Mouse (Mus musculus): ENCODE measurements around the gene Vrtn. TPM values are rescaled to one million over a fixed set of nuclear protein-coding genes. Genes with fewer than 3 reads are reported as not detected.
A peak's percentile ranks its signal among the peaks of the same experiment; 100 is the strongest.

Vrtn gene
- not detected for polyA plus RNA-seq (2017; shearing (Covaris generic))

DNA sequence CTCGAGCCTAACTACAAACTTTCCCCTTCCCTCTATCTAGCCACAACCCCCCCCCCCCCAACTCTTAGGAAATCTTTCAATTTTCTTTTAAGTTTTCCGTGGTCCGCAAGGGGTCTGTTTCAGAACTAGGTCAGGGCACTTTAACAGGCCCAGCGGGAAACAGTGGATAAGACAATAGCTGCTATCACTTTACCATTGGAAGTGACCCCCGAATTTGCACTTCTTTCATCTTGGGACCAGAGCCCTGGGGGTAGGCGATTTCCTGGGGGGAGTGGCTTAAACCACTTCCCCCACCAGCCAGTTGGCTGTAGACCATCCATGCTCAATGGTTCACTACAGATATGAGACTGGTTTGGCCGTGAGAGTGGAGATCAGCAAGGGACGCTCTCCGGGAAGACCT, at the start of gene Vrtn:
Gene Vrtn, plus strand, starts transcription at position 366 of the 400 bp plus-strand sequence.
- ATAC-seq: no peak

DNA sequence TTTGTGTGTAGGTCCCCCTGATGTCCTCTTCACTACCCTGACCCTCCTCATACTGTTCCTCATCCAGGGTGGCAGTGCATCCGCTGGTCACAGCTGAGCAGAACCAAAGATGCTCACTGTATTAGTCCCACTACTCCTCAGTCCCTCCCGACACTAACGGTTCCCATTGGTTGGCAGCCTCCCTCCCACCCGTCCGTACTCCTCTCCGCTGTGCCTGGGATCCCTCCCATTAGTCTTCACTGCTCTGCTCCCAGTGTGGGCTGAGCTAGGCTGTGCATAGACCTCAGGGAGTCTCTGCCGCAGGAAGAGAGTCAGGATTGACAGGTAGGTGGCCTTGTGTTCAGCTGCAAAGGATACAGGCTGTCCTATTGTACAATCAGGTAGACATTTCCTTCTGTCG, 42.5 kb upstream of the Vrtn start:
- no peak for ATAC-seq

DNA sequence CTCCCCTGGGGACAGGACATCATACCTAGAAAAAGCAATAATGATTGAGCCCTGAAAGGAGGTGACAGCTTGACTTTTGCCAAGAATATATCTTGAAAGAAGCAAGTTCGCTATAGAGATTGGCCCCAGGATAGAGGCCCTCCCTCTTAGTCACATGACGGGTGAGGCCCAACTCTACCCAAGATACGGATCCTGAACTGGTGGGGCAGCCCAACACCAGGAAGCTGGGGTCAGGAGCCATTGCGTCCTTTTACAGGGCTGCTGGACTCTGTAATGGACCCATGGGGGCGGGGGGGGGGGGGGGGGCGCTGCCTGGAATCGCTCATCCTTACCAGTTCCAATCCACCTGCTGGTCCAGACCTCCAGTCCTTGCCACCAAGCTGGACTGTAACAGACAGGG, 36.8 kb upstream of the Vrtn start:
- ATAC-seq: no peak

DNA sequence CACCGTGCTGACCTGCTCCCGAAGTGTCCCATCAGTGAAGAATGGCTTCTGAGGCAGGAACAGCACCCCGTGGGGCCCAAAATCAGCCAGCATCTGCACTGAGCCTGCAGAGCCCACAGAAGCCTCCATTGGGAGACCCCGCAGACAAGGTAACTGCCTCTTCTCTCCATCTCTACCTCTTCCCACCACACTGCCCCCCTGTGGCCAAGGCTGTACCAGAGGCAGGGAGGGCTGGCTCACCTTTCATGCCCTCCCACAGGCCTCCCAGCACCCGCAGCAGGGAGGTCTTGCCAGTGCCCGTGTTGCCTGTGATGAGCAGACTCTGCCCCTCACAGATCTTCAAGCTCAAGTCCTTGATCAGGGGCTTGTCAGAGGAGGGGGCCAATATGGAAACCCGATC, 35.0 kb upstream of the Vrtn start:
- ATAC-seq: no peak

DNA sequence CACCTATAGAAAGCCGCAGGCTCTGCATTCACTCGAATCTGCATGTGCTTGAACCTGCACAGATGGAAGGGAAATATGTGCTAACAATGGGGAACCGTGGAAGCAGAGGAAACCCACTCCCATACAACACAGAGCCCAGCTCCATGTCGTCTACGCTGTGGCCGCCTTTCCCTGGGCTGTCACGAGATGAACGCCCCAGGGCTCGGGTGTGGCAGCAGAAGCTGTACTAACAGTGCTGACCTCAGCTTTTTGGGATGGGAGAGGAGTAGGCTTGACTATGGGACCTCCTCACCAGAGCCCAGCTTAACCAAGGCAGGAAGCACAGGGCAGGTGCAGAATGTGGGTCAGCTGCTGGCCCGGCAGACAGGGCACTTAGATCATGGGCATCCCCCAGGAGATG, 29.1 kb upstream of the Vrtn start:
- ATAC-seq: no peak

DNA sequence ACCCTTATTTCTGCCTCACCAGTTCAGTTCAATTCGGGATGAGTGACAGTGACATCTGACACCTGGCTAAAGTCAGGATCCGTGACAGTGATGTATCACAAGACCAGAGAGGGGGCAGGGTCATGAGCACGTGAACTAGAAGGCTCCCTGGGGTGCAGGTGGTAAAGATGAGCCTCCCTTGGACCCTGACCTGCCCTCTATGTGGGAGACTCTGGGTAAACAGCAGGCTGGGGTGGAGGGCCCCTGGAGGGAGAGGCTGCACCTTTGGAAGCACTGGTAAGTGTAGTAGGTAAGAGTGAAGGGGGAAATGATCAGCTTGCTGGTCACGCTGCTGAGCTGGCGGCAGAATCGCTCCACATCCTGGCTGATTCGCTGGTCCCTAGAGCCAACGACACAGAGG, 28.3 kb upstream of the Vrtn start:
- no peak for ATAC-seq

DNA sequence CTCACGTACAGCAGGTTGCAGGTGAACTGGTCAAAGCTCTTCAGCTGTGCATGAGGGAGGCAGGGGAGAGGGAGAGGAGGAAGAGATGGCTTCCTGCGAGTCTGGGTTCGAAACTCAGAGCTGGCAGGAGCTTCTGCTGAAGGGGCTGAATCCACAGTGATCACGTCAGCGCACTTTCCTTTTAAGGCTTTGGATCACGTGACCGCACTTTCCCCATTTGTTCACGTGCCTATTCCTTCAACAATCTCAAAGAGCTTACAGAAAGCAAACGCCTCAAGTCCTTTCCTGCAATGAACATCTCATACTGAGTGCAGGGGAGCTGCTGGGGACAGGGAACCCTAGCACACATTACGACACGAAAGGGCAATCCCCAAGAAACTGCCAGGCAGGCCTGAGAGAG, 26.8 kb upstream of the Vrtn start:
- ATAC-seq: no peak

DNA sequence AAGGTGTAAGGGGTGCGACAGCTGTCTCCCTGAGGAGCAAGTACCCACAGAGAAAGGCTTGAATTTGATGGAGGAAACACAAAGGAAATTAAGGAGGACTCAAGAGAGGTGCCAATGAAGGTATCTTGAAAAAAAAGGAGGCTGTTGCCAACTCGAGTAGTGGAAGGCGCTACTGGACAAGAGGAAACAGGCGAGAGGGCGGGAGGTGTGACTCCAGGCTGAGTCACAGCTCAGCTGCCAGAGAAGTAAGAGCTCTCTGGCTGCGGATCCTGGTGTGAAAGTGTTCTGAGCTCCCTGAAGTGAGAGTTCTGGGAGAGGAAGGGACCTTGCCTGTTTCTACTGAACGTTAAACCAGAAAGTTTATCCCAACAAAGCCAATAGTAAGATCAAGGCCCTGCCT, 26.3 kb upstream of the Vrtn start:
- no peak for ATAC-seq

DNA sequence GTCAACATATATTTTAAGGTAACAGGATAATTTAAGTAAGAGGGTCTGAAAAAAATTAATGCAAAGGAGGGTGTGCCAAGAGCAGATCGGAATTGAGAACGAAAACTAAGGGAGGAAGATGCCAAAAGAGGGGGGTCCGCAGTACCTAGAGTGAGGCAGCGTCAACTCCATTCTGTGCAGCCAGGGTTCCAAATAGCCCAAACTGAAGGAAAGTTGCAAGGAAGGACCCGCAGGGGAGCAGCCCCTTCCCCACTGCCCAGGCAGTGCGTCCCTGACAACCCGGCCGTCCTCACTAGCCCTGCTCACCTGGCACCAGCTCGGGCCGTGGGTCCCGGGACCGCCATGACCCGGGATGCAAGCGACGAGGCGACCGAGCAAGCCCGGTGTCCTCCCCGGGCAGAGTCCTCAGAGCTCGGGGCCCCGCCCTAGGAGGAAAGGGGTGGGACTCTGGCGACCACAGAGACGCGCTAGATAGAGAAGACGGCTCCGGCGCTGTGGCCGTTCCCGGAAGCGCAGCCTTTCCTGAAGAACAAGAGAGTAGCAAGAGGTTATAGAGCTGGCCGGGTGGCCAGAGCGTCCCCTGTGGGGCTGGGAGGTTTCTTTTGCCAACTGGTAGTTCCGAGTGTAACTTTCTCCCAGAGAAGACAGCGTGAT, 23.7 kb upstream of the Vrtn start, which contains the start of gene Abcd4:
Gene Abcd4, minus strand, starts transcription at position 437 of the 654 bp plus-strand sequence.
- ATAC-seq: peak; percentile 100

DNA sequence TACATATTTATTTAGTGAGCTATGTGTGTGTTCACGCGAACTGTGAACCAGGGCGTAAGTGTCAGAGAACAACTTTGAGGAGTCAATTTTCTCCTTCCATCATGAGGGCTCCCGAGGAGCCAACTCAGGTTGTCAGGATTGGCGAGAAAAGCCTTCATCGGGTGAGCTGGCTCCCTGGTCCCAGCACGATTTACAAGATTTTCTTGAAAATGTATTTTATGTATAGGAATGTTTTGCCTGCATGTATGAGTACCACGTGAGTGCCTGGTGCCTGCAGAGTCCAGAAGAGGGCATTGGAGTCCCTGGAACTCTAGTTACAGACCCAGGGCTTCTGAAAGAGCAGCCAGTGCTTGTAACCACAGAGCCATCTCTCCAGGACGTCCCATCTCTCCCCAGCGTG, 23.2 kb upstream of the Vrtn start:
- ATAC-seq: peak; percentile 40

DNA sequence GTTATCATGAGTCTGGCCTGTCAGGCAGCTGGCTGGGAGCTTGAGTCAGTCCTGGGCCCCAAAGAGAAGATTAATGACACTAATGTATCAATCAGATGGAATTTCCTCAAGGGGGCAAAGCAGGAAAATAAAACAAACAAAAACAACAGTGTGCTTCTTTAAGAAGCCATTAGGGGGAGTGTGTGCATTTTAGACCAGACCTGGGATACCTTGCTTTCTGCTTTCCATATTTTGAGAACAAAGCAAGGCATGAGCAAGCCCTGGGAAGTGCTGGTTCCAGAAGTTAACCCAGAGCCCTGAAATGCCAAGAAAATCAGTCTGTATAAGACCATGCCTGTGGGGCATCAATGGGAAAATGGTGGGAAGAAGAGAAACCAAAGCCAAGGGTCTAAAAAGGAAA, 19.8 kb upstream of the Vrtn start:
- no peak for ATAC-seq

DNA sequence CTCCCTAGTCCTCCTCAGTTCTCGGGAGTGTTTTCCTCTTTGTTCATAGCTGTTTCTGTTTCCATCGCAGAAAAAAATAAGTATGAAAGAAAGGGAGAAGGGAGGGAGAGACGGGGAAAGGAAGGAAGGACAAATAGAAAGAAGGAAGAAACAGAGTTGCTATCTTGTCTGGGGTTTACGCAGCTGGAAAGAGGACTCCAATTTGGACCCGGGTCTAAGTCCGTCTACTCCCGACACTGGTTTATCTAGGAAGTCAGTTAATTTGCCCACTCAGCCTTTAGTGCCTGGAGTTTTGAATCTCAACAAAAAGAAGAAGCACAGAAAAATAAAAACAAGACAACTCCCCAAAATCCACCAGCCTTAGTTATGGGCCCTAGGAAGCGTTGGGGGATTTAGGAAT, 16.2 kb upstream of the Vrtn start:
- no peak for ATAC-seq

DNA sequence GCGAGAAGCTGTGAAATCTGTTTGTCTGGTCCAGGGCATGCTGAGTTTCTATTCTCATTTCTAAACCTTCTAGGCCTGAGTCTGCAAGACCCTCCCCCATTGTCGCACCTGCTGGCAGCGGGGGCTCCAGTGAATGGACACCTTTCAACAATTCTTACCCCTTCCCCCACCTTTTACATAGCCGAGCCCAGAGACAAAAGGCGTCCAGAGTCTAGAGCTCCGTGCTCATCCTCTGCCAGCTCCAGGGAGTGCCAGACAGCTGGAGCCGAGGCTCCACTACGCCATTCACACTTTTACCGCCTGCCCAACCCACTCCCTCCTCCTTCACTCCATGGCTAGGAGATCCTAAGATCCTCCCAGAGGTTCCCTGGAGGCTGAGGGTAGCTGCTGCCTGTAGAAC, 15.7 kb upstream of the Vrtn start:
- ATAC-seq: no peak

DNA sequence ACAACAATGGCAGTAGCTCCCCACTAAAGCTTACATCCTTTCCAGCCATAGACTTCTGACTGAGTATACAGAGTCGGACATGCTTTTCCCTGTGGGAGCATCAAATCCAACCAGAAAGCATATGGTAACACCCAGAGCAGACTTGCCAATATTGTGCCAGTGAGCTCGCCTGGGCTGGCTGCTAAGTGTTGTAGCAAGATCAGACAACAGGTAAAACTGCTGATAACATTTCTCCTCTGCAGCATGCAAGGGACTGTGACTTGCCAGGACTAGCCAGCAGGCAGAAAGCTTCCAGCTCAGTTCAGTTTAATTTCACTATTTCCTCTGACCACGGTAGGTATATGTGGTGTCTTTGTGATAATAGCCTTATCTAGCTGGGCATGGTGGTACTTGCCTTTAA, 9.0 kb upstream of the Vrtn start:
- ATAC-seq: no peak

DNA sequence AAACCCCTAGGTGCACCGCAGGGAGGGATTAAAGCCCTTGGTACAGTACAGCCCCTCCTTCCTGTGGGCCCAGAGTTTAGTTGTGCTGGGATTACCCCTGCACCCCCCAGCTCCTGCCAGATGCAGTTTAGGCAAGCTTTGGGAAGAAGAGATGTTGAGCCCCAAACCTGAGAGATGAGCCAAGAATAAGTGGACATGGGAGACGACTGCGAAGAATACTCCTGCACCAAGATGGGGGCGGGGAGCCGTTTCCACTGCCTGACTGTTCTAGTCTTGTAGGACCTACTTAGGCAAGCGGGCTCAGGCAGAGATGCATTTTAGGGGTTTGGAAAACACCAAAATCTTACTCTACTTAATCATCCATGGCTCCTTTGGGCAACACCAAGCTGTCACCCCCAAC, 566 bp upstream of the Vrtn start:
- ATAC-seq: no peak

DNA sequence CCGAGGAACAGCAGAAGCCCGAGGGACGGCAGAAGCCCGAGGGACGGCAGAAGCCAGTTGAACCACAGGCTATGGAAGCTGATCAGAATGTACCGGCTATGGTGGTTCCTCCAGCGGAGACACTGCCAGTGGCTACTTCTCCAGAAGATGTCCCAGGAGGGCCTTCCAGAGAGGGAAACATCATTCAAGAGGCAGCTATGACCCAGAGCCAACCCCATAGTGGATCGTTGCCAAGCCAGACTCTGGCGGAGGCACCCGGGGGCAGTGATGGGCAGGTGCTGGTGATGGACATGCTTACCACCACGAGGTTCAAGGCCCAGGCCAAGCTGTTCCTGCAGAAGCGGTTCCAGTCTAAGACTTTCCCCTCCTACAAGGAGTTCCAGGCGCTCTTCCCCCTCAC, 9.4 kb downstream of the Vrtn start:
- no peak for ATAC-seq

DNA sequence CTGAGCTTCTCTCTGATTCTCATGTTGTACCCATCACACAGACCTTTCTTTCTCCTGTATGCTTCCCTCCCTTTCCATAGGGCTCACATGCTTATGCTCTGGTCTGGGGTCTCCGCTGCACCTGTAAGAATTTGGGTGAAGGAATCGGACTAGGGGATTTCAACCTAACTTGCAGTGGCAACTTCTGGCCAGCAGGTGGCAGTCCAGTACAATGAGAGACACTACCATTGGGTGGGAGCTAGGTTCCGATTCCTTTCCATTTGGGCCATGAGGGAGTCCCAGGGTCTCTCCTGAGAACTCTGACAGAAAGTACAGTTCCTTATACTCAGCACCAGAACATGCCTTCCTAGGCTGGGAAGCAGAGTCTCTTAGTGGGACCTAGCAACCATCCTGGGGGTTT, 13.1 kb downstream of the Vrtn start:
- no peak for ATAC-seq

DNA sequence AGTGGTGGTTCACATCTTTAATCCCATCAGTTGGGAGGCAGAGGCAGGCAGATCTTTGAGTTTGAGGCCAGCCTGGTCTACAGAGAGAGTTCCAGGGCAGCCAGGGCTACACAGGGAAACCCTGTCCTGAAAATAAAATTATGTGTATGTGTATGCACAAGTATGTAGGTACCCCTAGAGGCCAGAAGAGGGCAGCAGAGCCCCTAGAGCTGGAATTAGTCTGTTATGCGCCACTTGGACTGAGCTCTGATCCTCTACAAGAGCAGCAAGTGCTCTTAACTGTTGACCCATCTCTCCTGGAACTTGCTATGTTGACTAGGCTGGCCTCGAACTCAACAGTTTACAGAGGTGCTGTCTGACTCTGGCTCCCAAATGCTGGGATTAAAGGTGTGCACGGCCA, 29.7 kb downstream of the Vrtn start:
- ATAC-seq: no peak

DNA sequence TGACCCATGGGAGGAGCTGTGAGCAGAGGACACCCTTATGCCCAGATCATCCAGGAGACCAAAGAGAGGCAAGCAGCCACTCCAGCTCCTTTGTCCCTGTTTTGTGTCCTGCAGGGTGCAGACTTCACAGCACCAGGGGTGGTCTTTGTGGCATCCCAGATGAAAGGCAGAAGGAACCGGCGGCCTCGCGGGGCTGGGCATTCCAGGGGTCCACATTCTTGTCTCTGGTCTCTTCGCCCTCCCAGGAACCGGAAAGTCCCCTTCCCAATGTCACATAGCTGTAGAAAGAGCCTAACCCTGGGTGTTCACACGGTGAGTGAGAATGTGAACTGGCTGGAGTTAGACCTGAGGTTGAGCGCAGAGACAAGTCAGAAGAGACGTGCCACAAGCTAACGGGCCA, 30.8 kb downstream of the Vrtn start:
- ATAC-seq: no peak

DNA sequence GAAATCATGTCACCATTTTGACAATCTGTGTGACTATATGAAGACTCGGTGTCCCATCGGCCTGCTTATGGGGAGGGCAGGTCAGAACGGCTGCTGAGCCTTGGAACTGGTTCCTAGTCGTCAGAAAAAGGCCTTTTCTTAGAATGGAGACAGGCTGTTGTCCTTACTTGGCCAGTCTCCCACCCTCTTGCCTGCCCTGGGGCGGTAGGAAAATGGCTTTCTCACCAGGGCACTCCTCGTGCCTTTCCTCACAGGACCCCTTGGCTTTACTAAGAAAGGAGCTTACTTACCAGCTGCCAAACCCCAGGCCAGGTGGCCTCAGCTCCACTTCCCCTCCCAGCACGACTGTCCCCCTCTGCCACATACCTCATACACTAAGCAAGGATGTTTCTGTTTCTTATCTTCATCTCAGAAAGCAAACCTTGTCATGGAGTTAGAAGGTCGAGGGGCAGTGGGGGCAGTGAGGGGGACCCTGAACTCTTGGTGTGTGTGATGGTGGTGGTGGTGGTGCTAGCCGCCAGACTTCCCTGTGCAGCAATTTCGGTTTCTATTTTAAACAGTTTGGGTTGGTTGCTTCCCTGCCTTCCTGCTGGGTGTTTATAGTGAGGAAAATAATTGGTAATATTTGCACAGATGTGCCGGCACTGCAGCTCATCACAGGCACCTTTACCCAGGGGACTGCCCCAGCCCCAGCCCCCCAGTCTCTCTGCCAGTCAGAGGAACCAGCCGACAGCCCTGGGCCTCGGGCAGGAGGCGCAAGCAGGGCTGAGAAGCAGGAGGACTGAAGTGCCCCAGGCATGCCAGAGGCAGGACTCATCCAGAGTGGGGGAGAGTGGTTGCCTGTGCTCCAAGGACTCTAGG, 34.1 kb downstream of the Vrtn start:
- ATAC-seq: peak; percentile 62

DNA sequence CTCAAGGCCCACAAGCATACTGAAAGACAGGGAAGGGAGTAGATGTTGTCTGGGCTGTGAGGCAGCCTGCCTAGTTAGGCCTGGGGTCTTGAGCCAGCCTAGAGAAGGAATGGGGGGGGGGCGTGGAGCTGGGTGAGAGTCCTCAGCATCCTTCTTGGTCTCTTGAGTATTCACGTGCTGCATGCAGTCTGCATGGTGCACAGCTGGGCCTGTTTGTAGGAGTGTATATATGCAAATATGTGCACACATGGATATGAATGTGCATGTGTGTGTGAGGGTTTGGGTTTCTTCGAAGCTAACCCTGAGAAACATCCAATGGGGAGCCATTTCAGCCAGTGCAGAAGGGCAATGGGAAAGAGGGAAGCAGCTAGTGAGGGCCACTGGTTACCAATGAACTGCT, 35.2 kb downstream of the Vrtn start:
- no peak for ATAC-seq

DNA sequence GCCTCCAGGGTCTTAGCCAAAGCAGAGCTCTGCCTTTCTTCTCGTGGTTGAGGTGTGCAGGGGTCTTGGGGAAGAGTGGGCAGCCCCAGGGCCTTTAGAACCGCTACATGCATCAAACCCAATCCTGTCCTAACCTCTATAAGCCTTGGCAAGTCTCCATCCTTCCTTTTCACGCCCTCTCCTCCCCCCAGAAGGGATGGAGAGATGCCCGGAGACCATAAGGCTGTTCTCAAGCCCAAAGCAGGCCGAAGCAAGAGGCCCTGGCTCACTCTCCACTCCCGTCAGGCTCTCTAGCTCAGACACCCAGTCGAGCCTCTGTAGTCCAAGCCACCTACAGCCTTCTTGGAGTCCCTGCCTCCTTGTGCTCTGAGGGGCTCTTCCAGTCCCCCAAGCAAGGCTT, 43.8 kb downstream of the Vrtn start:
- no peak for ATAC-seq

DNA sequence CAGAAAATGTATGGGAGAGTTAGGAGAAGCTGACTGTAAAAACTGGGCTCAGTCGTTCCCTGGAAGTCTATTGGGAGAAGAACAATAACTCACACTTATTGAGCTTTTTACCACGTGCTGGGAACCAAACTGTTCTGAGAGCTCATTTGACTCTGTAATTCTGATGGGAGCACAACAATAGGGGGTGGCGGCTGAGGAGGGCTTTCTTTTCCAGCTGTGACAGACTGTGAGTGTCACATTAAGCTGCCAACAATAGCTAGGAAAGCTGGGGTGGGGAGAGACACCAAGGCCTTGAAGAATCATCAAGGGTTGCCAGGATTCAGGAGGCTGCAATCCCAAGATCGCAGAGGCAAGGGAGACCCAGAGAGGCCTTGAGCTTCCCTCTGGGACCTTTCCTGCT, 45.4 kb downstream of the Vrtn start:
- ATAC-seq: no peak

DNA sequence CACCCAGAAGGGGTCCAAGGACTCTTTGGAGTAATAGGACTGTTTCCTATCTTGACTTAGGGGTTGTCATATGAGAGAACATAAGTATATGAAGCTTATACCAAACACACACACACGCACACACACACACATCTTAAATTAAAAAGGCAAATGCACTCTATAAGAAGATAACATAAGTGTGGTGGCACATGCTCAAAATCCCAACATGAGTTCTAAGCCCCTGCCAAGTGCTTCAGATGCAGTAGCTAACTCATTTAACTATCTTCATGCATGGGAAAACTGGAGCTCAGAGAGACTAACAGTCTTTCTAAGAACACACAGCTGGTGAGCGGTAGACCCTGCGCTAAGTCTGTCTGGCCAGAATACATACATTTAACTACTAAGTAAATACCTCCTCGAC, 46.7 kb downstream of the Vrtn start:
- ATAC-seq: no peak

DNA sequence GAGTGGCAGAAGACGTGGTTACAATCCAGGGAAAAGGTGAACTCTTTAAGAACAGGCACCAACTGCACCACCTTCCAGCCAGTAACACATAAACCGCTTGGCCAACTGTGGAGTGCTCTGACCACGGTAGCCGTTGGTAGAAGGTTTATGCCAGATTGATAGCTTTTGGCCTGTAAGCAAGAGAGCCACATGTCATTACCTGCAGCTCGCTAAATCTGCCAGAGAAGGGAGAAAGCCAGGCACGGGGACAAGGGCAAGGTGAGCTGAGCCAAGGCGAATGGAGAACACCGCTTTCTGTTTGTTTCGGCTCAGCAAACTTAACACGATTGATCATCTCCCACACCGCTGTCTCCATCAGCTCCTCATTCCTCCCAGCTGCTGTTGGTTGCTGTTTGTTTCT, 48.2 kb downstream of the Vrtn start:
- ATAC-seq: no peak

Measured in CD4-positive, CD25-positive, alpha-beta regulatory T cell, adult 4 months (primary cell).